Mouse (Mus musculus) heart, embryonic 15.5 days (tissue): ENCODE data around the gene Gm28308. TPM values are rescaled to one million over a fixed set of nuclear protein-coding genes. Genes with fewer than 3 reads are reported as not detected.

ENCODE experiments used
- ATAC-seq: fragments of 200-750 bp; cut with Nextera tagmentation; replicated peaks from 2 replicates; pipeline ENCODE4 v1.8.0; 2017; ENCODE audit warnings: low read depth, moderate TSS enrichment; ENCODE audit not compliant: insufficient number of reproducible peaks, insufficient read depth, low FRiP score
- H3K27ac ChIP-seq: fragments of 300-500 bp; sonication (generic); 2 replicates; pipeline ENCODE4 v1.5.1; 2015; ENCODE audit warnings: mild to moderate bottlenecking, inconsistent platforms
- H3K27me3 ChIP-seq: fragments of 300-500 bp; sonication (generic); 2 replicates; pipeline ENCODE4 v1.6.1; 2015; ENCODE audit warnings: inconsistent platforms
- H3K36me3 ChIP-seq: fragments of 300-500 bp; sonication (generic); 2 replicates; pipeline ENCODE4 v1.6.1; 2015; ENCODE audit warnings: mild to moderate bottlenecking, inconsistent platforms
- H3K4me1 ChIP-seq: fragments of 300-500 bp; sonication (generic); replicated peaks from 2 replicates; pipeline ENCODE4 v1.6.1; 2015; ENCODE audit warnings: inconsistent platforms
- H3K4me2 ChIP-seq: fragments of 300-500 bp; sonication (generic); 2 replicates; pipeline ENCODE4 v1.6.1; 2015; ENCODE audit warnings: inconsistent platforms, mild to moderate bottlenecking, moderate library complexity
- H3K4me3 ChIP-seq: fragments of 300-500 bp; sonication (generic); 2 replicates; pipeline ENCODE4 v1.5.1; 2015; ENCODE audit warnings: mild to moderate bottlenecking, inconsistent platforms
- H3K9ac ChIP-seq: fragments of 300-500 bp; sonication (generic); 2 replicates; pipeline ENCODE4 v1.6.1; 2015; ENCODE audit warnings: mild to moderate bottlenecking, inconsistent platforms
- H3K9me3 ChIP-seq: fragments of 300-500 bp; sonication (generic); replicated peaks from 2 replicates; pipeline ENCODE4 v1.6.1; 2016; ENCODE audit warnings: inconsistent platforms
- WGBS: fragments of 180-500 bp; shearing (Covaris S2); methylation state at CpG from one replicate; pipeline ENCODE4 v1.1.7; 2015; ENCODE audit warnings: mixed read lengths; 5-methylcytosine and 5-hydroxymethylcytosine counted together
- polyA plus RNA-seq: library from polyadenylated mRNA; unstranded; fragments of >200 nt; fragmentation: Nextera tagmentation; extraction: Ambion mirVana; gene quantifications from 2 replicates; pipeline ENCODE4 v1.2.1, GENCODE M21; 2015

Gm28308 gene
- polyA plus RNA-seq, 1 experiment from 2014 or later: not detected

DNA sequence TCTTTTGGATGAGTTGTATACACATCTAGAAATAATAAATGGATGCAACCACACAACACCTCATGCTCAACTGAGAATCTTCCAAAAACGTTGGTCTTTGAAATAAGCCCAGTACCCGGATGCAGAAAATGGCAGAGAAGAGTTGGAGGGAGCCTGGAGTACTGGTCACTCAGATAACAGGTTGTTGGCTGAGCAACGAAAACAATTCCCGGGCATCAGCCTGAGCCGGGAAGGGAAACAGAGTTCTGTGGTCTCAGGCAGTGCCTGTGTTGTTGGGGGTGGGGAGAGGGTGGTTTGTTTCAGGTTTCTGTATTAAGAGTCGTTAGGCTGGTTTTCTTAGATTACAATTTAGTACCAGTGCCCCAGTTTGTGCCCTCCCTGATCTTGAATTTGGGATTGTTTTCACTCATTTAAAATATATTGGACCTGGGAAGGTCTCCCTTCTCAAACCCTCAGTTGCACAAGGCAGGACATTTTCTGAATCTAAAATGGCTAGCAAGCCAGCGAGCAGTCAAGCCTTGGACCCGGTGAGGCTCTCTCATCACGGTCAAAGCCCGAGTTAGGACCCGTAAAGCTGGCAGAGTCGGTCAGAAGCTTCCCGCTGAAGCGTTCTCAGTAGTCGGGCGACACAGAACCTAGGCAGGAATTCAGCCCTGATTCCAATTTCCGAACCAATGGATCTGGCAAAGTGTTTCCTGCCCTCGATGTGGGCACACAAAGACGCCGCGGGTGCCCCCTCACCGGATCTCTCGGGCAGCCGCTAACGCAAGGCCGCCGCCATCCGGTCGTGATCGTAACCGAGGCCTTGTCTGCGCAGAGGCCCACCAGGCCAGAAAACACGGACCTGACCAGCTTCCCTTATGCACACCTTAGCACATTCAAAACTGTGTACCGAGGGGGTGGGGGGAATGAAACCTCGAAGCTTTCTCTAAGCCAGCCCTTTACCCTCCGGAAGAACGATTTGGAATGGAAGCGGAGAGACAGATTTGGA, 15.6 kb upstream of the Gm28308 start:
- WGBS: 3% methylated on average over 38 of the region's 38 CpGs
- H3K4me1 ChIP-seq: peaks cover 14% of the 10 kb centered on the region
- H3K9me3 ChIP-seq: no peaks in the 10 kb centered on the region
- H3K4me2 ChIP-seq: no peak overlapping the region
- no peak overlapping the region for H3K9ac ChIP-seq
- no peak overlapping the region for H3K27ac ChIP-seq
- no peaks in the 10 kb centered on the region for H3K36me3 ChIP-seq
- ATAC-seq: no peak
- H3K4me3 ChIP-seq: 0 out of 2 replicates have a peak overlapping the region, but pooled peaks have one; percentile 0
- H3K27me3 ChIP-seq: peaks cover 96% of the 10 kb centered on the region

GRCm38 (mm10) chr6:52227470-52228222, 14.5 kb upstream of the Gm28308 start:
- Histone ChIP-seq H3K9ac (no peak overlapping the region), H3K27ac (no peak overlapping the region), H3K36me3 (no peaks in the 10 kb centered on the region), H3K4me1 (peaks cover 14% of the 10 kb centered on the region), H3K27me3 (peaks cover 96% of the 10 kb centered on the region), H3K4me3 (no peak overlapping the region), H3K4me2 (no peak overlapping the region), H3K9me3 (no peaks in the 10 kb centered on the region)
- WGBS: 11% methylated on average over 11 of the region's 11 CpGs
- ATAC-seq: no peak

DNA sequence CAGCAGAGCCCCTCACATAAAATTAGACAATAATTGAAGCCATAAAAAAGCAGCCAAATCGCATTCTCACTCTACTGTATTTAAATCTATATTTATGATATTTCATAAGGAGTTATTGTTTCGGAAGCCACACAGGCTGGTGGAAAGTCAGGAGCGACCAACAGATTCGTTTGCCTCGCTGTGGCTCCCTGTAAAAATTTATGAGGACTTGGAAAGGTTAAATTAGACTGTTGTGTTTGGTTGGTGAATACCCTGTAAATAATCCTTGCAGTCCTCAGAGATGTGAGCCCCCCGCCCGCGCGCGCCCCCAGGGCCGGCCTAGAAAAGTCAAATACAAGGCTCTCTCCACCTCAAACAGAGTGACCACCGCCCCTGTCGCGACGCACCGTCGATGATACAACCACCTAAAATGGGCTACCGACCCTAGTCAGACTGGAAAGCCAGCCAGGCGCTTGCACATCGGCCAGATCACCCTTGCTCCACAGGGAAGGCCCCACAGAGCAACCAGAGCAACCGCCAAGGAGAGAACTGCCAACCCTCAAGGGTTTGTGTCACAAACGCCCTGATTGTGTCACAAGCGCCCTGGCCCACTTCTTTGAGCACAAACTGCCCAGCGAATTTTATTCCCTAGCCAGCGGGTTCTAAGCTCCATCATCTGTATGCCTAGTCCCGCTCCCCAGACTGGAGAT, 13.6 kb upstream of the Gm28308 start:
- ATAC-seq: no peak
- 5% methylated on average over 26 of the region's 26 CpGs for WGBS
- Histone ChIP-seq H3K27ac (no peak overlapping the region), H3K4me2 (no peak overlapping the region), H3K36me3 (no peaks in the 10 kb centered on the region), H3K4me1 (peaks cover 14% of the 10 kb centered on the region), H3K4me3 (no peak overlapping the region), H3K9ac (no peak overlapping the region), H3K9me3 (no peaks in the 10 kb centered on the region), H3K27me3 (peaks cover 96% of the 10 kb centered on the region)

GRCm38 (mm10) chr6:52225612-52226568, 12.8 kb upstream of the Gm28308 start:
- 3% methylated on average over 69 of the region's 69 CpGs for WGBS
- Histone ChIP-seq H3K27ac (no peak overlapping the region), H3K4me3 (peak overlapping the region; percentile 26), H3K4me1 (peaks cover 20% of the 10 kb centered on the region), H3K27me3 (peaks cover 97% of the 10 kb centered on the region), H3K4me2 (peak overlapping the region; percentile 13; the same call in 1 of the 2 replicates), H3K9ac (no peak overlapping the region), H3K9me3 (no peaks in the 10 kb centered on the region), H3K36me3 (no peaks in the 10 kb centered on the region)
- no peak for ATAC-seq

- H3K9me3 ChIP-seq: no peaks in the 10 kb centered on the region
- peaks cover 16% of the 10 kb centered on the region for H3K4me1 ChIP-seq
- H3K27me3 ChIP-seq: peaks cover 97% of the 10 kb centered on the region
- WGBS: 2% methylated on average over 36 of the region's 36 CpGs
- H3K27ac ChIP-seq: no peak overlapping the region
- no peak for ATAC-seq
- no peak overlapping the region for H3K9ac ChIP-seq
- H3K36me3 ChIP-seq: no peaks in the 10 kb centered on the region
- peak overlapping the region; percentile 26; the same call in 1 of the 2 replicates for H3K4me3 ChIP-seq
- peak overlapping the region; percentile 13; the same call in 1 of the 2 replicates for H3K4me2 ChIP-seq
Observed at GRCm38 (mm10) chr6:52224895-52225611, 11.9 kb upstream of the Gm28308 start.

DNA sequence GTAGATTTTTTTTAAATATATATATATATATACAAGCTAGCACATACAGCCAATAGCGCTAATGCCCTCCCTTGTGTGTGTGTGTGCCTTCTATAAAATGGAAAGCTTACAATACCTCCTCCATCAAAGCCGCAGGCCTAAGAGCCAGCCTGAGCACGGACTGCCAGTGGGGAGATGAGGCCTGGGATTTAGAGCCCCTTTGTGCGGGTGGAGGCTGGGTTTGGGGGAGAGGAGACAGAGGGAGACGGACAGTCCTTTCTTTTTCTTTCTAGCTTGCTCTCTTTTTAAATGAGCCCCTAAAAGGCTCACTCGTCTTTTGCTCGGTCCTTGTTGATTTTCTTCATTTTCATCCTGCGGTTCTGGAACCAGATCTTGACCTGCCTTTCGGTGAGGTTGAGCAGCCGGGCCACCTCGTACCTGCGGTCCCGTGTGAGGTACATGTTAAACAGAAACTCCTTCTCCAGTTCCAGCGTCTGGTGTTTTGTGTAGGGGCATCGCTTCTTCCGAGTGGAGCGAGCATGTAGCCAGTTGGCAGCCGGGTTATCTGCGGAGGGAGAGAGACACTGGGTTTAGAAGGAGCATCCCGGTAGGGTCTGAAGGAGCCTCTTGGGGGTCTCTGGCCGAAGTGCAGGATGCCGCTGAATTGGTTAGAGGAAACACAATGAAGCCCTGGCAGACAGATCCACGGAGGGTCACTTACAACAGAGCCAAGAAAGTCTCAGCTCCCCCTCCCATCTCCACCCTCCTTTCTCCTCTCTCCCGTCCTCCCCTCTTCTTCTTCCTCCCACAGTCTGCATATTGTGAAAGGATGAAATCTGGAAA, 11.0 kb upstream of the Gm28308 start:
- 5% methylated on average over 24 of the region's 24 CpGs for WGBS

DNA sequence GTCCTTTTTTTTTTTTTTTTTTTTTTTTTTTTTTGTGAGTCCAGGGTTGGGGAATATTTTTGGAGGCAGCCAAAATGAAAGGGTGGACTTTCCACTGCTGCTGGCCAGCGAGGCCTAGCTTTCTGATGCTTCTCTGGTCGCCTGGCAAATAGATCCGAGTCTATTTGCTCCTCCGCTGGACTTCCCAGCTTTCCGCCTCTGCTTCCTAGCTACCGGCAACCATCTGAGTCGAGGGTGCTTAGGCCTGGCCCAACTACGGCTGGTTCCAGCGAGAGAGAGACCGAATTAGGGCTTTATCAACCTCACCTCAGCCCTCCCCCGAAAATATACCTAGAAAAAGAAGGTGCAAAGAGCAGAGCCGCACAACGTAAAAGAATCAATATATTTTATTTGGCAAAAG, 9.6 kb upstream of the Gm28308 start:
- H3K27me3 ChIP-seq: peaks cover 99% of the 10 kb centered on the region
- H3K4me3 ChIP-seq: no peak overlapping the region
- peaks cover 16% of the 10 kb centered on the region for H3K4me1 ChIP-seq
- no peak overlapping the region for H3K27ac ChIP-seq
- no peak for ATAC-seq
- no peaks in the 10 kb centered on the region for H3K9me3 ChIP-seq
- 25% methylated on average over 13 of the region's 13 CpGs for WGBS
- H3K36me3 ChIP-seq: no peaks in the 10 kb centered on the region
- no peak overlapping the region for H3K4me2 ChIP-seq
- no peak overlapping the region for H3K9ac ChIP-seq

More for the DNA sequence above, 11.0 kb upstream of the Gm28308 start:
- Histone ChIP-seq H3K36me3 (no peaks in the 10 kb centered on the region), H3K9me3 (no peaks in the 10 kb centered on the region), H3K9ac (no peak overlapping the region), H3K27me3 (peaks cover 97% of the 10 kb centered on the region), H3K4me2 (no peak overlapping the region), H3K4me3 (peak overlapping the region; percentile 14), H3K4me1 (peaks cover 16% of the 10 kb centered on the region), H3K27ac (no peak overlapping the region)
- ATAC-seq: no peak

DNA sequence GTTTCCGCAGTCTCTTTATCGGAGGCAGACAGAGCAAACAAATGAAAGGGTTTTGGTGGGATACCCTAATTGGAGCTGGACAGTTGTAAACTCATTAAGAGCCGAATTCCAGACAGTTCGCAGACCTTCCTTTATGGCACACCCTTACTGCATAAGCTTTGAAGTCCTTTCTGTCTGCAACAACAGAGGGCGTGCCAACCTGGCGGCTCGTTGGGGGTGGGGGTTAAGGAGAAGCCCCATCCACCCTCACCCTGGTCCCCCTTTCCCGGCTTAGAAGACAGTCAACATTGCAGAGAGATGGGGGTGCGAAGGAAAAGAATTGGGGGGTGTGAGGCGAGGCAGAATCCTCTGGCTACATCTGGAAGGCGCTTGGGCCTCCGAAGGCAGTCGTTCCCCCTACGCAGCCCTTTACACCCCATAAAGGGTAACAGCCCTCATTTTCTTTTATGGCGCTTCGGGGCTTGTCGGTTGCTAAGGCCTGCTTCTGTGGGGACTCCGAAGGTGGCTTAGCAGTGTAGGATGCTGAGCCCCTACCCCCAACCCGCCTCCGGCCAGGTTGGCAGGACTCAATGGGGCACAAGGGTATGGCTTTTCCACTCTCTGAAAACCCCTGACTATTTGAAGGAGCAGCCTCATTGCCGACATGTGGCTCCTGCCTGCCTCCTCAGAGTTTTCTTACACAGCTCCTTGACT, 9.0 kb upstream of the Gm28308 start:
- no peak for ATAC-seq
- peak overlapping the region; percentile 97 for H3K4me2 ChIP-seq
- no peak overlapping the region for H3K9ac ChIP-seq
- peaks cover 19% of the 10 kb centered on the region for H3K4me1 ChIP-seq
- H3K36me3 ChIP-seq: no peaks in the 10 kb centered on the region
- H3K4me3 ChIP-seq: peak overlapping the region; percentile 58
- H3K27ac ChIP-seq: no peak overlapping the region
- WGBS: 11% methylated on average over 21 of the region's 21 CpGs
- no peaks in the 10 kb centered on the region for H3K9me3 ChIP-seq
- H3K27me3 ChIP-seq: peaks cover 99% of the 10 kb centered on the region
